In genomic region chr16:4679121-4680018, GRCm38 (mm10) we compare ENCODE assay signal across 8 mouse cellular contexts. TPM values are rescaled to one million over a fixed set of nuclear protein-coding genes. Genes with fewer than 3 reads are reported as not detected.
A peak's percentile ranks its signal among the peaks of the same experiment; 100 is the strongest.
DNase-seq lines count a peak whose midpoint lies in the region; ATAC-seq and TF ChIP-seq lines count a peak whose summit lies in the region.

TSS of gene Coro7 (minus strand) at chr16:4679777.

- H3K4me3 ChIP-seq in ES-Bruce4 (ENCODE audit: low read depth, low read length), result peak within 1 kb of the TSS; percentile 74
- peak within 1 kb of the TSS; percentile 66 for H3K4me3 ChIP-seq in forebrain, embryonic 13.5 days
- peak within 1 kb of the TSS; percentile 70 for H3K4me3 ChIP-seq in liver, postnatal 0 days (ENCODE audit: low read depth, low read length)
- H3K4me3 ChIP-seq in neural tube, embryonic 14.5 days (ENCODE audit: low read depth, low read length), result peak within 1 kb of the TSS; percentile 66

- H3K4me2 ChIP-seq in forebrain, embryonic 13.5 days, result peak within 1 kb of the TSS; percentile 93
- peak within 1 kb of the TSS; percentile 93 for H3K4me2 ChIP-seq in liver, postnatal 0 days (ENCODE audit: low read depth, low read length)
- H3K4me2 ChIP-seq in neural tube, embryonic 14.5 days (ENCODE audit: low read depth, low read length), result peak within 1 kb of the TSS; percentile 94

- no peaks in the 10 kb centered on the region for H3K27me3 ChIP-seq in ES-Bruce4 (ENCODE audit: control insufficient read depth, insufficient read depth, low read length, poor library complexity, severe bottlenecking)
- H3K27me3 ChIP-seq in forebrain, embryonic 13.5 days, result 0 out of 2 replicates have a peak, but pooled peaks cover 2% of the 10 kb centered on the region
- no peaks in the 10 kb centered on the region for H3K27me3 ChIP-seq in liver, postnatal 0 days (ENCODE audit: insufficient read depth, low read length)
- H3K27me3 ChIP-seq in neural tube, embryonic 14.5 days (ENCODE audit: control insufficient read depth, insufficient read depth, low read length), result no peaks in the 10 kb centered on the region

- TF ChIP-seq EP300 in ES-Bruce4 (IDR thresholded peaks at IDR 0.05; ENCODE audit: insufficient read depth, low read depth, low read length), result peak; percentile 80; the same call in 1 of the 2 replicates
- no peak for TF ChIP-seq EP300 in liver, postnatal 0 days (IDR thresholded peaks at IDR 0.05; ENCODE audit: low read depth)

- H3K9ac ChIP-seq in ES-Bruce4 (ENCODE audit: low read depth, poor library complexity, severe bottlenecking), result peak within 1 kb of the TSS; percentile 52
- peak within 1 kb of the TSS; percentile 80 for H3K9ac ChIP-seq in forebrain, embryonic 13.5 days
- H3K9ac ChIP-seq in liver, postnatal 0 days (replicated peaks), result peak within 1 kb of the TSS; percentile 72
- peak within 1 kb of the TSS; percentile 71 for H3K9ac ChIP-seq in neural tube, embryonic 14.5 days (replicated peaks; ENCODE audit: low read depth, low read length)

- intact Hi-C loops in heart, postnatal 10 days (cut with DNase I), result no loop called here

- no peak for TF ChIP-seq CTCF in ES-Bruce4 (IDR thresholded peaks at IDR 0.05; ENCODE audit: low read depth, low read length)
- no peak for TF ChIP-seq CTCF in liver, postnatal 0 days (IDR thresholded peaks at IDR 0.05; ENCODE audit: low read depth)

- H3K9me3 ChIP-seq in ES-Bruce4 (replicated peaks; ENCODE audit: control insufficient read depth, insufficient read depth, low read length, poor library complexity, severe bottlenecking), result no peaks in the 10 kb centered on the region
- no peaks in the 10 kb centered on the region for H3K9me3 ChIP-seq in forebrain, embryonic 13.5 days (replicated peaks)
- H3K9me3 ChIP-seq in liver, postnatal 0 days (ENCODE audit: low read length), result no peaks in the 10 kb centered on the region
- no peaks in the 10 kb centered on the region for H3K9me3 ChIP-seq in neural tube, embryonic 14.5 days (ENCODE audit: control insufficient read depth, low read length)

- no peaks in the 10 kb centered on the region for H3K36me3 ChIP-seq in ES-Bruce4 (ENCODE audit: control insufficient read depth, insufficient read depth, low read length, poor library complexity, severe bottlenecking)
- peaks cover 15% of the 10 kb centered on the region for H3K36me3 ChIP-seq in forebrain, embryonic 13.5 days (ENCODE audit: poor library complexity, severe bottlenecking)
- peaks cover 19% of the 10 kb centered on the region for H3K36me3 ChIP-seq in liver, postnatal 0 days (replicated peaks; ENCODE audit: insufficient read depth, low read length)
- 0 out of 2 replicates have a peak, but pooled peaks cover 8% of the 10 kb centered on the region for H3K36me3 ChIP-seq in neural tube, embryonic 14.5 days (ENCODE audit: control insufficient read depth, insufficient read depth, low read length)

- ATAC-seq in cerebellum, adult (ENCODE audit: insufficient number of reproducible peaks, low FRiP score, low TSS enrichment), result peak; percentile 86
- peak; percentile 91 for ATAC-seq in forebrain, embryonic 13.5 days
- ATAC-seq in liver, postnatal 0 days, result peak; percentile 83
- peak; percentile 92 for ATAC-seq in neural tube, embryonic 14.5 days (ENCODE audit: low read depth)

- DNase-seq in heart, postnatal 10 days, result peak; percentile 93 to 94
- peak; percentile 90 for DNase-seq in large intestine, adult 2 months (ENCODE audit: low read depth, low spot score)
- peak; percentile 95 for DNase-seq in liver, postnatal 0 days
- peak; percentile 89 for DNase-seq in testis, postnatal 10 days (ENCODE audit: low spot score)

- under 1% methylated on average over 47 of the region's 47 CpGs for WGBS in forebrain, embryonic 13.5 days
- WGBS in large intestine, adult 2 months, result 1% methylated on average over 47 of the region's 47 CpGs
- WGBS in liver, postnatal 0 days (ENCODE audit: insufficient replicate concordance), result under 1% methylated on average over 47 of the region's 47 CpGs
- WGBS in neural tube, embryonic 14.5 days, result under 1% methylated on average over 47 of the region's 47 CpGs

- no peak within 1 kb of the TSS for H3K27ac ChIP-seq in ES-Bruce4 (ENCODE audit: insufficient read depth, low read length)
- no peak within 1 kb of the TSS for H3K27ac ChIP-seq in forebrain, embryonic 13.5 days
- H3K27ac ChIP-seq in liver, postnatal 0 days (ENCODE audit: low read depth), result peak within 1 kb of the TSS; percentile 70
- 0 out of 2 replicates have a peak within 1 kb of the TSS, but pooled peaks have one; percentile 66 for H3K27ac ChIP-seq in neural tube, embryonic 14.5 days (ENCODE audit: low read depth, low read length)

- no peaks in the 10 kb centered on the region for H3K4me1 ChIP-seq in ES-Bruce4 (ENCODE audit: control insufficient read depth, insufficient read depth, low read length)
- peaks cover 18% of the 10 kb centered on the region for H3K4me1 ChIP-seq in forebrain, embryonic 13.5 days
- peaks cover 34% of the 10 kb centered on the region for H3K4me1 ChIP-seq in liver, postnatal 0 days (ENCODE audit: insufficient read depth)
- H3K4me1 ChIP-seq in neural tube, embryonic 14.5 days (ENCODE audit: control insufficient read depth, insufficient read depth, low read length), result peaks cover 11% of the 10 kb centered on the region

- peak; percentile 79 for TF ChIP-seq POLR2A in ES-Bruce4 (IDR thresholded peaks at IDR 0.05; ENCODE audit: insufficient read depth, low read length)

RNA-seq across cellular contexts. Expression of gene Coro7, which starts in this region (rescaled TPM):
- 31.2 and 36.1 TPM in 2 replicates for polyA plus RNA-seq in ES-Bruce4 (2011; ENCODE audit: insufficient read depth, insufficient read length, low read depth, missing spikeins)
- 19.4 and 20.1 TPM in 2 replicates for polyA plus RNA-seq in forebrain, embryonic 13.5 days (2015; fragmentation: Nextera tagmentation; extraction: Ambion mirVana)
- 10 to 100 TPM; 24.6 to 26.1 TPM for total RNA-seq in heart, postnatal 10 days (2021)
- 42.9 and 73.6 TPM in 2 replicates for polyA plus RNA-seq in large intestine, adult 2 months (2012; rRNA removed)
- 6.8 and 10.3 TPM in 2 replicates for polyA plus RNA-seq in liver, postnatal 0 days (2015; fragmentation: Nextera tagmentation; extraction: Ambion mirVana)
- 28.0 and 28.6 TPM in 2 replicates for polyA plus RNA-seq in neural tube, embryonic 14.5 days (2014; fragmentation: Nextera tagmentation; extraction: Ambion mirVana)

Comparison
In these comparisons a context has a peak if more than half of its experiments do, and no peak if none do; other contexts are left out.
1. H3K27ac ChIP-seq: peak in liver, postnatal 0 days (single experiment) and neural tube, embryonic 14.5 days (single experiment); none in ES-Bruce4 (single experiment) and forebrain, embryonic 13.5 days (single experiment).
2. Peak in every context shown above with its lines, with median percentiles within 50 percentile points of each other: H3K4me3 ChIP-seq, H3K9ac ChIP-seq, ATAC-seq, H3K4me2 ChIP-seq and DNase-seq.